Mouse (Mus musculus) thymus, postnatal 14 days (tissue): ENCODE data around the gene Fam131b.

Experiments
- DNase-seq: peaks from one replicate; pipeline ENCODE4 v3.0.0; 2021

Gene Fam131b

GRCm38 (mm10) chr6:42355794-42356600 is 31.6 kb upstream of the Fam131b start:
- DNase-seq = no peak

- no peak for DNase-seq
Measured at GRCm38 (mm10) chr6:42355366-42355765, 30.9 kb upstream of the Fam131b start.

GRCm38 (mm10) chr6:42354076-42355019 is 29.9 kb upstream of the Fam131b start:
- DNase-seq = peak; percentile 28

GRCm38 (mm10) chr6:42353180-42353579 is 28.7 kb upstream of the Fam131b start:
- DNase-seq = no peak

- DNase-seq = no peak
Measured at GRCm38 (mm10) chr6:42352486-42352846, 28.0 kb upstream of the Fam131b start.

GRCm38 (mm10) chr6:42351776-42352485 is 27.5 kb upstream of the Fam131b start:
- DNase-seq = no peak

- peak; percentile 23 for DNase-seq
Measured at GRCm38 (mm10) chr6:42350968-42351775, 26.7 kb upstream of the Fam131b start.

GRCm38 (mm10) chr6:42350021-42350967 is 25.9 kb upstream of the Fam131b start:
- DNase-seq = peak; percentile 67

GRCm38 (mm10) chr6:42349426-42350020 is 25.1 kb upstream of the Fam131b start, which contains the start of gene Zyx:
Zyx (plus strand) TSS chr6:42349630.
- peak; percentile 88 for DNase-seq

- peak; percentile 88 for DNase-seq
Measured at GRCm38 (mm10) chr6:42349006-42349425, 24.6 kb upstream of the Fam131b start.

- no peak for DNase-seq
Measured at GRCm38 (mm10) chr6:42348281-42349005, 24.0 kb upstream of the Fam131b start.

- peak; percentile 17 for DNase-seq
Measured at GRCm38 (mm10) chr6:42344255-42344654, 19.8 kb upstream of the Fam131b start.

GRCm38 (mm10) chr6:42343361-42344120 is 19.1 kb upstream of the Fam131b start:
- peak; percentile 79 for DNase-seq

- DNase-seq = no peak
Measured at GRCm38 (mm10) chr6:42342171-42342570, 17.7 kb upstream of the Fam131b start.

GRCm38 (mm10) chr6:42339981-42340380 is 15.5 kb upstream of the Fam131b start:
- DNase-seq = no peak

GRCm38 (mm10) chr6:42339189-42339588 is 14.7 kb upstream of the Fam131b start:
- DNase-seq = no peak

GRCm38 (mm10) chr6:42330946-42331345 is 6.5 kb upstream of the Fam131b start:
- no peak for DNase-seq

- no peak for DNase-seq
Measured at GRCm38 (mm10) chr6:42330216-42330615, 5.8 kb upstream of the Fam131b start.

GRCm38 (mm10) chr6:42328757-42329156 is 4.3 kb upstream of the Fam131b start:
- no peak for DNase-seq
